Mouse (Mus musculus): Measurements from ENCODE around the gene Cntn5. TPM values are rescaled to one million over a fixed set of nuclear protein-coding genes. Genes with fewer than 3 reads are reported as not detected.

Cntn5 gene
- polyA plus RNA-seq, 1 experiment: not detected

GRCm38 (mm10) chr9:10186063-10186462, 718.5 kb downstream of the Cntn5 start:
- Histone ChIP-seq H3K36me3 (ENCODE audit: control insufficient read depth, insufficient read depth, low read length) (no peaks in the 10 kb centered on the region), H3K4me1 (ENCODE audit: control insufficient read depth, insufficient read depth, insufficient read length) (no peaks in the 10 kb centered on the region), H3K27me3 (ENCODE audit: control insufficient read depth, insufficient read depth, low read length) (no peaks in the 10 kb centered on the region), H3K4me3 (ENCODE audit: extremely low read depth, insufficient read depth, insufficient read length) (no peak overlapping the region), H3K27ac (ENCODE audit: insufficient read depth, low read length) (no peak overlapping the region)
- DNase-seq (ENCODE audit: low read depth in 1 of 2, low spot score in 2 of 2): no peak
- TF ChIP-seq CTCF (IDR thresholded peaks at IDR 0.05; ENCODE audit: extremely low read depth, insufficient read depth, insufficient read length, insufficient replicate concordance): no peak
- no peak for TF ChIP-seq POLR2A (IDR thresholded peaks at IDR 0.05; ENCODE audit: low read depth, low read length)

- Histone ChIP-seq H3K27ac (ENCODE audit: insufficient read depth, low read length) (no peak overlapping the region), H3K4me1 (ENCODE audit: control insufficient read depth, insufficient read depth, insufficient read length) (no peaks in the 10 kb centered on the region), H3K27me3 (ENCODE audit: control insufficient read depth, insufficient read depth, low read length) (no peaks in the 10 kb centered on the region), H3K4me3 (ENCODE audit: extremely low read depth, insufficient read depth, insufficient read length) (no peak overlapping the region), H3K36me3 (ENCODE audit: control insufficient read depth, insufficient read depth, low read length) (no peaks in the 10 kb centered on the region)
- 96% methylated on average over 3 of the region's 3 CpGs for WGBS
- DNase-seq (ENCODE audit: low read depth in 1 of 2, low spot score in 2 of 2): no peak
- TF ChIP-seq POLR2A (IDR thresholded peaks at IDR 0.05; ENCODE audit: low read depth, low read length) (no peak), CTCF (IDR thresholded peaks at IDR 0.05; ENCODE audit: extremely low read depth, insufficient read depth, insufficient read length, insufficient replicate concordance) (no peak)
Observed at GRCm38 (mm10) chr9:10170526-10170925, 734.0 kb downstream of the Cntn5 start.

GRCm38 (mm10) chr9:10121350-10122057, 783.1 kb downstream of the Cntn5 start:
- Histone ChIP-seq H3K4me3 (ENCODE audit: extremely low read depth, insufficient read depth, insufficient read length) (no peak overlapping the region), H3K27me3 (ENCODE audit: control insufficient read depth, insufficient read depth, low read length) (no peaks in the 10 kb centered on the region), H3K36me3 (ENCODE audit: control insufficient read depth, insufficient read depth, low read length) (no peaks in the 10 kb centered on the region), H3K4me1 (ENCODE audit: control insufficient read depth, insufficient read depth, insufficient read length) (no peaks in the 10 kb centered on the region), H3K27ac (ENCODE audit: insufficient read depth, low read length) (no peak overlapping the region)
- TF ChIP-seq POLR2A (IDR thresholded peaks at IDR 0.05; ENCODE audit: low read depth, low read length) (no peak), CTCF (IDR thresholded peaks at IDR 0.05; ENCODE audit: extremely low read depth, insufficient read depth, insufficient read length, insufficient replicate concordance) (no peak)
- no peak for DNase-seq (ENCODE audit: low read depth in 1 of 2, low spot score in 2 of 2)
- 91% methylated on average over 1 of the region's 1 CpGs for WGBS

GRCm38 (mm10) chr9:10116581-10116980, 788.0 kb downstream of the Cntn5 start:
- H3K4me3 ChIP-seq (ENCODE audit: extremely low read depth, insufficient read depth, insufficient read length): no peak overlapping the region
- WGBS: 84% methylated on average over 1 of the region's 1 CpGs
- no peak overlapping the region for H3K27ac ChIP-seq (ENCODE audit: insufficient read depth, low read length)
- no peaks in the 10 kb centered on the region for H3K36me3 ChIP-seq (ENCODE audit: control insufficient read depth, insufficient read depth, low read length)
- H3K4me1 ChIP-seq (ENCODE audit: control insufficient read depth, insufficient read depth, insufficient read length): no peaks in the 10 kb centered on the region
- no peaks in the 10 kb centered on the region for H3K27me3 ChIP-seq (ENCODE audit: control insufficient read depth, insufficient read depth, low read length)
- no peak for DNase-seq (ENCODE audit: low read depth in 1 of 2, low spot score in 2 of 2)
- TF ChIP-seq POLR2A (IDR thresholded peaks at IDR 0.05; ENCODE audit: low read depth, low read length) (no peak), CTCF (IDR thresholded peaks at IDR 0.05; ENCODE audit: extremely low read depth, insufficient read depth, insufficient read length, insufficient replicate concordance) (no peak)

- H3K27me3 ChIP-seq (ENCODE audit: control insufficient read depth, insufficient read depth, low read length): no peaks in the 10 kb centered on the region
Observed at GRCm38 (mm10) chr9:10109156-10109555, 795.4 kb downstream of the Cntn5 start.

GRCm38 (mm10) chr9:10107861-10108260, 796.7 kb downstream of the Cntn5 start:
- H3K27me3 ChIP-seq (ENCODE audit: control insufficient read depth, insufficient read depth, low read length): no peaks in the 10 kb centered on the region
- no peak overlapping the region for H3K4me3 ChIP-seq (ENCODE audit: extremely low read depth, insufficient read depth, insufficient read length)
- no peaks in the 10 kb centered on the region for H3K36me3 ChIP-seq (ENCODE audit: control insufficient read depth, insufficient read depth, low read length)
- H3K27ac ChIP-seq (ENCODE audit: insufficient read depth, low read length): no peak overlapping the region
- TF ChIP-seq POLR2A (IDR thresholded peaks at IDR 0.05; ENCODE audit: low read depth, low read length) (no peak), CTCF (IDR thresholded peaks at IDR 0.05; ENCODE audit: extremely low read depth, insufficient read depth, insufficient read length, insufficient replicate concordance) (no peak)
- no peaks in the 10 kb centered on the region for H3K4me1 ChIP-seq (ENCODE audit: control insufficient read depth, insufficient read depth, insufficient read length)
- 85% methylated on average over 4 of the region's 4 CpGs for WGBS
- DNase-seq (ENCODE audit: low read depth in 1 of 2, low spot score in 2 of 2): no peak

More at GRCm38 (mm10) chr9:10109156-10109555, 795.4 kb downstream of the Cntn5 start:
- H3K27ac ChIP-seq (ENCODE audit: insufficient read depth, low read length): no peak overlapping the region
- WGBS: 83% methylated on average over 1 of the region's 1 CpGs
- no peak for TF ChIP-seq CTCF (IDR thresholded peaks at IDR 0.05; ENCODE audit: extremely low read depth, insufficient read depth, insufficient read length, insufficient replicate concordance)
- no peak for TF ChIP-seq POLR2A (IDR thresholded peaks at IDR 0.05; ENCODE audit: low read depth, low read length)
- no peak overlapping the region for H3K4me3 ChIP-seq (ENCODE audit: extremely low read depth, insufficient read depth, insufficient read length)
- DNase-seq (ENCODE audit: low read depth in 1 of 2, low spot score in 2 of 2): no peak
- H3K36me3 ChIP-seq (ENCODE audit: control insufficient read depth, insufficient read depth, low read length): no peaks in the 10 kb centered on the region
- H3K4me1 ChIP-seq (ENCODE audit: control insufficient read depth, insufficient read depth, insufficient read length): no peaks in the 10 kb centered on the region

- Histone ChIP-seq H3K27ac (ENCODE audit: insufficient read depth, low read length) (no peak overlapping the region), H3K4me1 (ENCODE audit: control insufficient read depth, insufficient read depth, insufficient read length) (no peaks in the 10 kb centered on the region), H3K36me3 (ENCODE audit: control insufficient read depth, insufficient read depth, low read length) (no peaks in the 10 kb centered on the region), H3K27me3 (ENCODE audit: control insufficient read depth, insufficient read depth, low read length) (no peaks in the 10 kb centered on the region), H3K4me3 (ENCODE audit: extremely low read depth, insufficient read depth, insufficient read length) (no peak overlapping the region)
- no peak for DNase-seq (ENCODE audit: low read depth in 1 of 2, low spot score in 2 of 2)
- TF ChIP-seq POLR2A (IDR thresholded peaks at IDR 0.05; ENCODE audit: low read depth, low read length): no peak
- TF ChIP-seq CTCF (IDR thresholded peaks at IDR 0.05; ENCODE audit: extremely low read depth, insufficient read depth, insufficient read length, insufficient replicate concordance): no peak
- 43% methylated on average over 5 of the region's 5 CpGs for WGBS
Observed at GRCm38 (mm10) chr9:10101812-10102440, 802.6 kb downstream of the Cntn5 start.

Measured in spleen, adult 2 months (tissue).